Mouse (Mus musculus): Measurements from ENCODE around the gene Ppp4c. TPM values are rescaled to one million over a fixed set of nuclear protein-coding genes. Genes with fewer than 3 reads are reported as not detected.

Ppp4c gene
- 100 to 1,000 TPM; 229 to 235 TPM for total RNA-seq (2023)

GRCm38 (mm10) chr7:126791851-126792720 is at the start of gene Ppp4c:
Gene Ppp4c, minus strand, starts transcription at chr7:126792496.

GRCm38 (mm10) chr7:126831539-126831938 is 39.2 kb upstream of the Ppp4c start, which contains the start of gene 4930451I11Rik:
Gene 4930451I11Rik, minus strand, starts transcription at chr7:126831639.

GRCm38 (mm10) chr7:126797411-126798126 is 5.3 kb upstream of the Ppp4c start, which contains the start of gene Fam57b:
Gene Fam57b, plus strand, starts transcription at chr7:126797668.

GRCm38 (mm10) chr7:126780971-126781635 is 11.2 kb downstream of the Ppp4c start, which contains the start of gene Tbx6:
Gene Tbx6, plus strand, starts transcription at chr7:126781483.

GRCm38 (mm10) chr7:126776598-126777057 is 15.7 kb downstream of the Ppp4c start, which contains the start of gene Ypel3:
Gene Ypel3, plus strand, starts transcription at chr7:126776955.

GRCm38 (mm10) chr7:126766201-126766600 is 26.1 kb downstream of the Ppp4c start, which contains the start of gene Gdpd3:
Gene Gdpd3, plus strand, starts transcription at chr7:126766334.

GRCm38 (mm10) chr7:126759050-126759671 is 33.1 kb downstream of the Ppp4c start, which contains the start of gene Mapk3:
Gene Mapk3, plus strand, starts transcription at chr7:126759601.

Other genes with a start within 250 kb of the Ppp4c start
- gene Eif3c, start 226.1 kb downstream of the Ppp4c start, total RNA-seq (2023), result 100 to 1,000 TPM; 138 to 142 TPM
- 1 to 10 TPM; 8.0 to 8.8 TPM for gene Apobr, start 207.6 kb downstream of the Ppp4c start, total RNA-seq (2023)
- 100 to 1,000 TPM; 129 to 140 TPM for gene Cln3, start 206.7 kb downstream of the Ppp4c start, total RNA-seq (2023)
- gene Il27, start 197.6 kb downstream of the Ppp4c start, total RNA-seq (2023), result not detected
- gene Nupr1, start 161.6 kb downstream of the Ppp4c start, total RNA-seq (2023), result not detected
- 10 to 100 TPM; 71.8 to 85.5 TPM for gene Sgf29, start 143.2 kb downstream of the Ppp4c start, total RNA-seq (2023)
- 1 to 10 TPM in 1 of 2 experiments, not detected in 1; 1.3 TPM for gene Sult1a1, start 116.1 kb downstream of the Ppp4c start, total RNA-seq (2023)
- gene Bola2, start 97.1 kb downstream of the Ppp4c start, total RNA-seq (2023), result 100 to 1,000 TPM; 171 to 175 TPM
- 10 to 100 TPM; 15.6 to 17.2 TPM for gene Slx1b, start 96.7 kb downstream of the Ppp4c start, total RNA-seq (2023)
- gene Coro1a, start 84.7 kb downstream of the Ppp4c start, total RNA-seq (2023), result 1,000 to 10,000 TPM; 1,416 to 1,422 TPM
- gene Mapk3, start 32.9 kb downstream of the Ppp4c start, total RNA-seq (2023), result 10 to 100 TPM; 37.3 to 45.5 TPM
- 1 to 10 TPM; 3.6 to 4.4 TPM for gene Gdpd3, start 26.2 kb downstream of the Ppp4c start, total RNA-seq (2023)
- gene Ypel3, start 15.5 kb downstream of the Ppp4c start, total RNA-seq (2023), result 100 to 1,000 TPM; 240 to 256 TPM
- gene Tbx6, start 11.0 kb downstream of the Ppp4c start, total RNA-seq (2023), result 10 to 100 TPM; 11.6 to 13.5 TPM
- not detected for gene Fam57b, start 5.2 kb upstream of the Ppp4c start, total RNA-seq (2023)
- gene 4930451I11Rik, start 39.1 kb upstream of the Ppp4c start, total RNA-seq (2023), result not detected
- not detected for gene Doc2a, start 54.9 kb upstream of the Ppp4c start, total RNA-seq (2023)
- 10 to 100 TPM; 22.0 to 25.4 TPM for gene Hirip3, start 69.5 kb upstream of the Ppp4c start, total RNA-seq (2023)
- 10 to 100 TPM; 68.2 to 83.5 TPM for gene Ino80e, start 69.9 kb upstream of the Ppp4c start, total RNA-seq (2023)
- 100 to 1,000 TPM in 1 of 2 experiments, 10 to 100 TPM in 1; 91.4 to 105 TPM for gene Taok2, start 92.2 kb upstream of the Ppp4c start, total RNA-seq (2023)
- gene Tmem219, start 130.4 kb upstream of the Ppp4c start, total RNA-seq (2023), result 10 to 100 TPM; 27.4 to 28.3 TPM
- gene Kctd13, start 136.4 kb upstream of the Ppp4c start, total RNA-seq (2023), result 10 to 100 TPM; 33.0 to 38.9 TPM
- not detected for gene Asphd1, start 157.1 kb upstream of the Ppp4c start, total RNA-seq (2023)
- gene Sez6l2, start 158.1 kb upstream of the Ppp4c start, total RNA-seq (2023), result 10 to 100 TPM in 1 of 2 experiments, 1 to 10 TPM in 1; 9.7 to 10.1 TPM
- gene Cdipt, start 183.4 kb upstream of the Ppp4c start, total RNA-seq (2023), result 100 to 1,000 TPM; 159 to 167 TPM
- not detected for gene Cdiptos, start 183.6 kb upstream of the Ppp4c start, total RNA-seq (2023)
- 10 to 100 TPM; 30.2 to 36.9 TPM for gene Mvp, start 222.1 kb upstream of the Ppp4c start, total RNA-seq (2023)
- 1 to 10 TPM; 3.6 to 4.6 TPM for gene Pagr1b, start 224.0 kb upstream of the Ppp4c start, total RNA-seq (2023)
- 10 to 100 TPM; 24.7 to 40.0 TPM for gene Pagr1a, start 224.9 kb upstream of the Ppp4c start, total RNA-seq (2023)
- gene Gm42742, start 228.6 kb upstream of the Ppp4c start, total RNA-seq (2023), result 10 to 100 TPM; 20.9 to 36.5 TPM
- gene Prrt2, start 228.7 kb upstream of the Ppp4c start, total RNA-seq (2023), result 1 to 10 TPM; 5.0 to 7.0 TPM
- 100 to 1,000 TPM; 237 to 238 TPM for gene Maz, start 234.5 kb upstream of the Ppp4c start, total RNA-seq (2023)
- 1 to 10 TPM; 3.6 to 4.8 TPM for gene Kif22, start 250.0 kb upstream of the Ppp4c start, total RNA-seq (2023)